Mouse (Mus musculus): ENCODE data around the gene Atmin.

GRCm38 (mm10) chr8:116893938-116894337 is 49.3 kb upstream of the Atmin start:
- TF ChIP-seq POLR2A (IDR thresholded peaks at IDR 0.05; ENCODE audit: control insufficient read depth in 1 of 2, insufficient read depth in 1 of 2, low read depth in 1 of 2, low read length in 2 of 2, poor library complexity in 1 of 2) (no peak), CTCF (IDR thresholded peaks at IDR 0.05 in 2 of 3, conservative IDR thresholded peaks at IDR 0.05 in 1 of 3; ENCODE audit: control insufficient read depth in 1 of 3, insufficient read depth in 1 of 3, low read depth in 2 of 3, low read length in 3 of 3, poor library complexity in 1 of 3, severe bottlenecking in 1 of 3) (no peak), NELFE (IDR thresholded peaks at IDR 0.05; ENCODE audit: low read depth, low read length) (no peak), BHLHE40 (IDR thresholded peaks at IDR 0.05; ENCODE audit: borderline replicate concordance, low read depth, low read length) (no peak), USF1 (IDR thresholded peaks at IDR 0.05; ENCODE audit: low read depth, low read length) (no peak), MAZ (IDR thresholded peaks at IDR 0.05; ENCODE audit: low read depth, low read length) (no peak), ZNF384 (IDR thresholded peaks at IDR 0.05; ENCODE audit: low read depth, low read length) (no peak), NRF1 (IDR thresholded peaks at IDR 0.05; ENCODE audit: insufficient read depth, low read depth, low read length, poor library complexity, severe bottlenecking) (no peak)

All from MEL (cell line).